Mouse (Mus musculus) left cerebral cortex, postnatal 36 days (tissue): ENCODE measurements around the gene Nucb1. TPM values are rescaled to one million over a fixed set of nuclear protein-coding genes. Genes with fewer than 3 reads are reported as not detected.
"Not testable (repeated sequence)": the region's sequence is repeated elsewhere in the genome, so short reads cannot be mapped to it uniquely, and the experiment has no call there.

ENCODE experiments used
- DNase-seq, 2 experiments: peaks; one replicate each; pipeline ENCODE4 v3.0.0; 2021 to 2022; ENCODE audit warnings: low spot score in 2 of 2, mixed read lengths in 1 of 2
- intact Hi-C: fragments of 180-260 bp; cut with DNase I; formaldehyde crosslinking; loops from one replicate; pipeline ENCODE4 v1.15.1; 2025
- total RNA-seq, 2 experiments: library from RNA; stranded (reverse); gene quantifications; 2 replicates each; pipeline ENCODE4 v1.2.3; 2021

Nucb1 gene
- total RNA-seq, 2 experiments from 2014 or later, result 96.8 to 98.9 TPM

DNA sequence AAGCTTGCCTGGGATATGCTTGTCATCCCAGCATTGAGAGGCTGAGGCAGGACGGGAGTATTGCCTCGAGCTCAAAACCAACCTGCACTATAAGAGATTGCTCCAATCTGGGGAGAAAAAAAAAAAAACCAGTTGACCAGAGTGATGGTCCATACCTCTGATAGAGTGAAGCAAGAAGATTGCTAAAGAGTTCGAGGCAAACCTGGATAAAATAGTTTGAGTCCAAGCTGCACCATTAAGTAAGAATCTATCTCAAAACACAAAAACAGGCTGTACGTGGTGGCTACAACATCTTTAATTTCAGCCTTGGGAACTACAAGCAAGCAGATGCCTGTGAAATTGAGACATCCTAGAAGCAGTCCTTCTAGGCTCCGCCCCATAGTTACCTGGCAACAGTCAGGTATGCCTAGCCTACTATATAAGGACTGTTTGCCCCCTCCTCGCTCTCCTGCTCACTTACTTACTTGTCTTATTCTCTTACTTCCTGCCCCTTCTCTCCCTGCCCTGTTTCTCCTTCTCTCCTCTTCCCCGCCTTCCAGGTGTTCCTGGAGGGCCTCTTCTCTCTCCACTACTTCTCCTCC, 43.0 kb downstream of the Nucb1 start:
- intact Hi-C loops, result loop anchor here (5.0 kb wide), 1 partner anchor 235 kb away; no protein-coding TSS in a partner anchor
- DNase-seq, result no peak

DNA sequence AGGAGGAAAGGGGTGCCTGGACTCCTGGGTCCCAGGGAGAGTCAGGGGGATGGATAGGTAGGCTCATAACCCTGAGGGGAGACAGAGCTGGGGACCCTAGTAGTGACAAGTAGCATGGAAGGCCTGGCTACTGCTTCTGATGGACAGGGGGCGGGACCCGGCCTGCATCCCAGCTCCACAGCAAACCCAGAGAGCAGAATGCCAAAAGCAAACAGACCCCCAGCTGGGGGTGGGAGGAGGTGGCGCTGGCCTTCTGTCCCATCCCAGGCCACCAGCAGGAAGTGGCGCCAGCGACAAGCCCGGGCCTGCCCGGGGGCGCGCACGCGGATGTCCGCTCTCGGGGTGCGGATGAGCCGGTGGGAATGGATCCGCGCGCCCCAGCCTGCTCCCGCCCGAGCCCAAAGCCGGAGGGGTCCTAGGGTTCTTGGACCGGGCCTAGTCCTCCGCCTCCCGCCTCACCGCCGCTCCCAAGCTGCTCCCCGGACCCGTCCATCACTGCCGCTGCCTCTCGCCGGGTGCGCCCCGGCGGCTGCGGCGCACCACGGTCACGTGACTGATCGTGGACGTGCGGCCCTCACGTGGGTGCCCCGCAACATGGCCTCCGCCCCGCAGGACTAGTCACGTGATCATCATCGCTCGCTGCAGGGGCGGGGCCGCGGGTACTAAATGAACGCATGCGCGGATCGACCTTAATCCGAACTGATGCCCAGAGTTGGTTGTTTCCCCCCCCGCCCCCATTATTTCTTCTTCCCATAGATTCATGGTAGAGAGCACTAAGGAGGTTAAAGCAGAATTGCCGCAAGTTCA, 43.7 kb downstream of the Nucb1 start, which contains the start of gene Bax:
Gene Bax, minus strand, starts transcription at position 616 of the 807 bp plus-strand sequence.
- intact Hi-C loops, result loop anchor here (5.0 kb wide), 1 partner anchor 236 kb away; no protein-coding TSS in a partner anchor
- peak; percentile 94 for DNase-seq

DNA sequence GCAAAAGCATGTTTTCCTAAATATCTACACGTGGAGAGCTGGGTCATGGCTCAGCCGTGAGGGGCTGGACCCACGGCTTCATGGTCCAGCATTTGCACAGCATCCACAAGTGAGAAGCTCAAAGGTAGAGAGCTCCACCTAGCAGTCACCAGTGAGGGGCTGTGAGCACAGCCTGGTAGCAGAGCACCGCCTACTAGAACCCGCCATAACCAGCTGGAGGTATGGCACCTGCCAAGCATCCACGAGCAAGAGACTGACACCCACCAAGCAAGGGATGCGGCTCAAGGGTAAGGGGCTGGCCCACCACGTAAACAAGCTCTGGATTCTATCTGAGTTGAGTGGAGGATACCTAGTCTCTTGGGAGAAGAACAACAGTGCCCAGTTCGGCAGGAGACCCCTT, 44.7 kb downstream of the Nucb1 start:
- DNase-seq, result no peak
- intact Hi-C loops, result loop anchor here (5.0 kb wide), 1 partner anchor 237 kb away; no protein-coding TSS in a partner anchor

DNA sequence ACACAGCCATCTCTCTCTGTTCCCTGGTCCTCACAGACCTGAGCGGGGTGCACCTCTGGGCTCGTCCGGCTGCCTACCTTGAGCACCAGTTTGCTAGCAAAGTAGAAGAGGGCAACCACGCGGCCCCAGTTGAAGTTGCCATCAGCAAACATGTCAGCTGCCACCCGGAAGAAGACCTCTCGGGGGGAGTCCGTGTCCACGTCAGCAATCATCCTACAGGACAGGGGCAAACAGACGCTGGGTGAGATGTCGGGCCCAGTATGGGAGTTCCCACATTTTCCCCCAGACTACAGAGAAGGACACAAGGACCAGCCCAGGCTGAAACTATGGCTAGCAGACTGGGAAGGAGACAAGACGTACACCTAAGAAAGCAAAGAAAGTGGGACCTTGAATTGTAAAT, 45.1 kb downstream of the Nucb1 start:
- DNase-seq, result no peak
- intact Hi-C loops, result loop anchor here (5.0 kb wide), 1 partner anchor 237 kb away; no protein-coding TSS in a partner anchor

DNA sequence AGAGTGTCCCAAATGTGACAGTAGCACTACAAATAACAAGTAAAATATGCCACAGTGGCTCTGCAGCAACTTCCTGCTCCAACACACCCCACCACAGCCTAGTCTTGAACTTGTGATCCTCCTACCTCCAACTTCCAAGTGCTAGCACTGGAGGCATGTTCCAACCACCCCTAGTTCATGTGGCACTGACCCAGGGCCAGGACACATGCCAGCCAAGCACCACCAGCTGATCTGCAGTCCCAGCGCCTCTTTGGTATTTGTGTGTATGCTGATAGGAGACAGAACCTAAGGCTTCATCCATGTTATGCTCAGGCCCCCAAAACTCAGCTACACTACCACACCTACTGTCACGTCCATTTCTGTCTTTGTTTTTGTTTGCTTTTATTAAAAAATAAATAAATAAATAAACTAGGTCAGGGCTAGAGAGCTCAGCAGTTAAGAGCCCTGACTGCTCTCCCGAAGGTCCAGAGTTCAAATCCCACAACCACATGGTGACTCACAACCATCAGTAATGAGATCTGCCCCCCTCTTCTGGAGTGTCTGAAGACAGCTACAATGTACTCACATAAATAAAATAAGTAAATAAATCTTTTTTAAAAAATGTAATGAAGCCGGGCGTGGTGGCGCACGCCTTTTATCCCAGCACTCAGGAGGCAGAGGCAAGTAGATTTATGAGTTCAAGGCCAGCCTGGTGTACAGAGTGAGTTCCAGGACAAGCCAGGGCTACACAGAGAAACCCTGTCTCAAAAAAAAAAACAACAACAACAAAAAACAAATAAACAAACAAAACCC, 46.0 kb downstream of the Nucb1 start:
- no peak for DNase-seq
- intact Hi-C loops, result no loop called here

DNA sequence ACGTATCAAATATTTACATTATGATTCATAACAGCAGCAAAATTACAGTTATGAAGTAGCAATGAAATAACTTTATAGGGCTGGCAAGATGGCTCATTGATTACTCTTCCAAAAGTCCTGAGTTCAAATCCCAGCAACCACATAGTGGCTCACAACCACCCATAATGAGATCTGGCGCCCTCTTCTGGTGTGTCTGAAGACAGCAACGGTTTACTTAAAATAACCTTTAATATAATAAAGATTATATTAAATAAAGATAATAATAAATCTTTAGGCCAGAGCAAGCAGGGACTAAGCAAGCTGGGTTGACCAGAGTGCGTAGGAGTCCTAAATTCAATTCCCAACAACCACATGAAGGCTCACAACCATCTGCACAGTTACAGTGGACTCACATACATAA, 47.3 kb downstream of the Nucb1 start:
- intact Hi-C loops, DNase-seq: not testable (repeated sequence)

DNA sequence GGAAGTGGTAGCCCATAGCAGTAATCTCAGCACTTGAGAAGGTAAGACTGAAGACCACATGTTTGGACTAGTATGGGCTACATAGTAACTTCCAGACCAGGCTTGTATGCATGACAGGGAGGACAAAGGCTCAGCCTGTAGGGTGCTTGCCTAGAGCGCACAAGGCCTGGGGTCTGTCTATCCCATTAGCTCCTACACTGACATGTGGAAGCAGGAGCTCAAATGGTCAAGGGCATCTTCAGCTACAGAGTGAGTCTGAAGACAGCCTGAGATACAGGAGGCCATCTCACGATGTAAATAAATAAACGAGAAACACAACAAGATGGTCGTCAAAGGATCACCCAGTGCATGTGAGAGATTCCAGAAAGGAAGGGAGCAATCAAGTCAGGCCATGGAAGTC, 47.9 kb downstream of the Nucb1 start:
- no peak for DNase-seq
- intact Hi-C loops, result no loop called here

DNA sequence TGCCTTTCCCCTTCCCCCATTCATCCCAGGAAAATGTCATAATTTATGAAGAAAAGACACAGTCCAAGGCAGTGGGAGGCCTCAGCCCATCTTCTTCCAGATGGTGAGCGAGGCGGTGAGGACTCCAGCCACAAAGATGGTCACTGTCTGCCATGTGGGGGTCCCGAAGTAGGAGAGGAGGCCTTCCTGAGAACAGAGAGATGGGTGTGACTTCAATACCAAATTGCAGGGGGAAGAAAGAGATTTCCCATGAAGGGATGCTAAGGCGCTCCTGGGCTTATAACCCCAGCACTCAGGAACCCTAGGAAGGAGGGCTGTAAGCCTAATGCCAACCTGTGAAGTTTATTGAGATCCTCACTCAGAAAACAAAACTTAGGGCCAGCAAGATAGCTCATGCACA, 48.4 kb downstream of the Nucb1 start:
- intact Hi-C loops, result no loop called here
- no peak for DNase-seq

DNA sequence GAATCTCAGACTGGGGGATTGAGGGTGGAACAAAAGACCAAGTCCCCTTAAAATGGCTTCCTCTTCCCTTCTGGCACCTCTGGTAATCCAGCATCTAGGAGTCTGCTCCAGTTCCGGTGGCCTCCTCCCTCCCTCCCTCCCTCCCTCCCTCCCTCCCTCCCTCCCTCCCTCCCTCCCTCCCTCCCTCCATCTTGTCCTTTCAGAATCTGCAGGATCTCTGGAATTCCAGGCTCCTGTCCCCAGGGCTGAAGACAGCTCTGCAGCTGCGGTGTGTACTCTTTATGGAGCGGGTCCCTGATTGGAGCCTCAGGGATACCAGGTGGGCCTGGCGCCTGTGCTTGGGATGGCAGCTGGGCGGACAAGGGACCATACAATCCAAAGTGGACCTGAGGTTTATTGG, 48.9 kb downstream of the Nucb1 start:
- intact Hi-C loops, result no loop called here
- DNase-seq, result no peak

DNA sequence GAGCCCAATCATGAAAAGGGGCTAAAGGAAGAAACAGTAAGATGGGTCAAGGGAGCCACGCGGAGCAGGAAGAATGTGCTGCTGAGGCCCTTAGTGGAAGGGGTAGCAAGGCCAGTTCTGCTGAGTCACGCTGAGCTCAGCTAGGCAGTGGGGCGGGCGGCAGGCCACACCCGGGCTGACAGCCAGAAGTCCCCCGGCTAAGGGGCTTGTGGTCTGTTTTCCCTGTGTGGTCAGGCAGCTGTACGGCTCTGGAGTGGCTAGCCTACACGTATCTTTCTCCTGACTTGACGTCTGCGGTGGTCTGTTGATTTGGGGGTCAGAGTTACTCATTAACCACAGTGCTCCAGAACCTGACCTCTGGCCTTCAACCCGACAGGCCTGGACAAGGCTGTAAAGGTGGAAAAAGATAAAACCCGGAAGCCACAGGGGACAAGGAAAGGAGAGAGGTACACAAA, 49.3 kb downstream of the Nucb1 start:
- peak; percentile 33 to 35 for DNase-seq

DNA sequence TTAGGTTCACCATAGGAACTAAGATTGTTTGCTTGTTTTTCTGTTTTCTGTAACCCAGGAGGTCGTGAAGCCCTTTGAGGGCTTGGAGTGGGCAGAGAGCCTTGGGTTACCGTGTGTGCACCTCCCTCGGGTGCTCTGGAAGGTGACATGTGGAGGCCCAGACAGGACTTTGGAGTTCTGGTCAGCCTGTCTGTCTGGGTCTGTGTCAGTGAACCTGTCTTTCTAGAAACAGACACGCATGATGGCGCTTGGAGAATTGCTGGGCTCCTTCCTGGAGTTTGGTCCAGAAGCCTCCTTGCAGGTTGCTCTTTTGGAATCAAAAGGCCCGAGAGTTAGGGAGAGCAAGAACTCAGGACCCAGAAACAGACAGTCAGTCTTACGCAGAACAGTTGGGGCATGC, 49.8 kb downstream of the Nucb1 start:
- no peak for DNase-seq
- intact Hi-C loops, result no loop called here

More for the DNA sequence above, 49.3 kb downstream of the Nucb1 start:
- intact Hi-C loops, result no loop called here

DNA sequence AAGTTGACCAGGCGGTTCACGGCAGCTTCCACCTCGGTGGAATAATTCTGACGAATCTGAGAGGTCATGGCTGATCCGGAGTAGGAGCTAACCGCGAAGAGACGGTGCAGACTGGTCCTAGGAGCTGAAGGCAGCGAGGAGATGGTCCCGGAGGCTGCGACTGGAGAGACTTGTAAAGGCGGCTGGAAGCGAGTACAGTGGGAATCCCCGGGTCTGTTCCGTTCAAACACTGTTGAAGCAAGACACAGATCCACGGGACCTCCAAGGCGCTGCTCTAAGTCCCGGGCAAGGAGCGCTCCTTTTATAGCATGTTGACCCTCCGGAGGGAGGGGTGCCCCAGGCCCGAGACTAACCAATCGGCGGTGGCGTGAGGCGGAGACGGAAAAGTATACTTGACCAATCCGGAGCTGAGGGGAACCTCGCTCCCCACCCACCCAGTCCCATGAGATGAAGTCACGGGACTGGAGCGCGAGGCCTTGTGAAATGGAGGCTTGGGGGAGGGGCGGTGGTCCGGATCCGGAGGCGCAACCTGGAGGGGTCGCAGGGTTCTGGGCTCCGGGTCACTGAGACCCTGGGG, 50.6 kb downstream of the Nucb1 start, which contains the start of gene Ftl1:
Gene Ftl1, minus strand, starts transcription at position 321 of the 577 bp plus-strand sequence.
- intact Hi-C loops, result not testable (repeated sequence)
- DNase-seq, result peak; percentile 94 to 95

DNA sequence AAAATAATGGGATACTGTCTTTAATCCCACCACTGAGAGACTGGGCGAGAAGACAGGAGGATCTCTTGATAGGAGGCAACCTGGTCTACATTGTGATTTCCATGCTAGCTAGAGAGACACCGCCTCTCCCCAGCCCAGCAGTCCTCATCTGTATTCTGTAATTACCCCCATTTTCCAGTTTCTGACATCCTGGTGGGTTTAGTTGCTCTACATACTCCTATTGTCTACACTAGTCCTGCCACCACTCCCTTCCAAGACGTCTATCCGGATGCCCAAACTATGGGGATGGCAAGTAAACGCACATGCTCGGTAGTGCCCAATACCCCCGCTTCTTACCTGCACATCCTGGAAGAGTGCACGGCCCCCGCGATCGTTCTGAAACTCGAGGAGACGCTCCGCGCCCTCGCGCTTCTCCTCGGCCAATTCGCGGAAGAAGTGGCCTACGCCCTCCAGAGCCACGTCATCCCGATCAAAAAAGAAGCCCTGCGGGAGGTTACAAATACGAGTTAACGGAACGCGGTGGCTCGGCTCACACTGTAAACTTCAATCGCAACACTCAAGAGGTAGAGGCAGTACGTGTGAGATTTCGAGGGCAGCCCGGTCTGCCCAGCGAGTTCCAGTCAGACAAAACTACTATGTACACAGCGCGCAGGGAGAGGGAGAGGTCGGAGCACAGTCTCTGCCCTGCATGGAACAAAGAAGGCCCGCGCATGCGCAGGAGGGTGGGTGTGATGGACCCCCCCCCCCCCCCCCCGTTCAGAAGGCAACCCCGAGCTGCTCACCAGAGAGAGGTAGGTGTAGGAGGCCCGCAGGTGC, 51.2 kb downstream of the Nucb1 start:
- peak; percentile 73 to 76 for DNase-seq
- intact Hi-C loops, result no loop called here

DNA sequence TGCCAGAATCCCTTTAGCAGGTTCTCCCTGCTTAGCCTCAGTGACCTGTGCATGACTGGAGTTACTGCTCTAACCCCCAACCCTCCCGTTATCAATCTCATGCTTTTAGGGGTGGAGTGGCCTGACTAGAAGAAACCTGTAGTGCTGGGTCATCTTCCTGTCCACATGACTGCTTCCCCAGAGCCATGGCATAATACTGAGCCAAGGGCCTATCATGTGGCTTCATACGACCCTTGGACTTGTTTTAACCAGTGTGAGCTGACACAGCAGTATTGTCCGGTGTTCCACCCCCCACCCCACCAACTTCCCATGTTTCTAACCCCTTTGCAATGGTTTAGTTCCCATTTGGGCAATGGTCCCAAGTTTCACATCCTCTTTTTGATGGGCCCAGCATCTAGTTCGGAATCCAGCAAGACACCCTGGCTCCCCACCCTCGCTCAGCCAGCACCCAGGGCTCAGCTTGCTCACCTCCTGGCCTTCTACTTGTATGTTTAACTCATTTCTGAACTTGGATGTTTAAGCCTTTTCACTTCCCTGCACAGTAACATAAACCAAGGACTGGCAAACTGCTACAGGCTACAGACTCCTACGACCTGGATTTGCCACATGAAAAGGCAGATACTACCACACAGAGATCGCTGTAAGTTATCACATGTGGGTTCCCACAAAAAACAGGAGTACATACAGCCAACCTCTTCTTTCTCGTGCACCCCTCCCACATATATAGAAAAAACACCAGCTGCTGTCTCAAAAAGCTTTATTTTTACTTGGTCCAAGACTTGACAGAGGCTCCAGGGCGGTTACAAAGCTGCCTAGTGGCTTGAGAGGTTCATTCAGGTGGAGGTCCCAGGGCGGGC, 52.8 kb downstream of the Nucb1 start:
- DNase-seq, result peak in 1 of 2 experiments; percentile 23

DNA sequence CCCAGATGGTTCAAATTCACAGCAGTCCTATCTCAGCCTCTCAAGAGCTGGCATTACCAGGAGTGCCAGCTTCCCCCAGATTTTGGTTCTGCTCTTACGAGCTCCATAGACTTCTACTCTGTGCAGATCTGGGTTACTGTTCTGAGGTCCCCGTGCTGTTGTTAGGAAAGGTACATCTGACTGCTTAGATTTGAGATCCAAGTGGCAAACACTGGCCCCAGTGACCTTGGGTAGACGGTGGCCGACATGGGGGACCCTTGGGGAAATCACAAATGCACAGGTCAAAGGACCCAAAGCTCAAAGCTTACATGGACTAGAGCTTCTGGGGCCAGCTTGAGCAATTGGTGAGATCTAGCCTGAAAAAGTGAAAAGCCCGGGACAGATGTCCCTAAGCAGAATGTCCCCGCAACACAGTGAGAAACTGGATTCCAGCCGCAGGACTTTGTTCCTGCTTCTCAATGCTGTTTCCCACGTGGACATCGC, 53.4 kb downstream of the Nucb1 start:
- no peak for DNase-seq
- intact Hi-C loops, result no loop called here

More for the DNA sequence above, 52.8 kb downstream of the Nucb1 start:
- intact Hi-C loops, result no loop called here

DNA sequence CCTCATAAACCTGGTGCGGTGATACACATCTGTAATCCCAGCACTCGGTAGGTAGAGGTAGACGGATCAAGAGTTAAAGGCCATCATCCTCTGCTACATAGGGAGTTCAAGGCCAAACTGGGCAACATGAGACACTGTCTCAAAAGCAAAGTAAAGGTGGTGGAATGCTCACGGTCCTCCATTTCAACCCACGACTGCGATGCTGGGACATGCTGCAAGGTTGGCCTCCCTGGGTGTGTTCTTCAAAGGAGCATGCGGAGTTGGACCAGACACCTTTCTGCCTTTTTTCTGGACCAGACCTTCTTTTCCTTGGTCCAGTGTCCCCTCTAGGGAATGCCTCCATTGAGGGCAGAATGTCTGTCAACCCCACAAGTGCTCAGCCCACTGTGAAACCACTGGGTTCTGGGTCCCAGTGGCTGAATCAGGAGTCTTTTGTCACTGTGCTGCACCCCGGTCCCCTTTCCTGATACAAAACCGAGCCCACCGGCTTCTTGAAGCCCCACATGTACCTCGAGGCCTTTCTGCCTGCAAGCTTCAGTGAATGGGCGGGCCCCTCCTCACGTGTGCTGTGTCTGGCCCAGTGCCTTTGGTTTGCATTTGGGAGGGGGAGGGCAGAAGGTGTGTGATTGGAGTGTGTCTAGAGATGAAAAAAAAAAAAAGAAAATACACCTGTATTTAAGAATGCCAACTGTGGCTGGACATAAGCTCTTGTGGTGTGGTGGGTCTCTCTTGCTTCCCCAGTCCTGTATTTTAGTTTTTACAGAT, 54.1 kb downstream of the Nucb1 start:
- intact Hi-C loops, result no loop called here
- DNase-seq, result no peak

DNA sequence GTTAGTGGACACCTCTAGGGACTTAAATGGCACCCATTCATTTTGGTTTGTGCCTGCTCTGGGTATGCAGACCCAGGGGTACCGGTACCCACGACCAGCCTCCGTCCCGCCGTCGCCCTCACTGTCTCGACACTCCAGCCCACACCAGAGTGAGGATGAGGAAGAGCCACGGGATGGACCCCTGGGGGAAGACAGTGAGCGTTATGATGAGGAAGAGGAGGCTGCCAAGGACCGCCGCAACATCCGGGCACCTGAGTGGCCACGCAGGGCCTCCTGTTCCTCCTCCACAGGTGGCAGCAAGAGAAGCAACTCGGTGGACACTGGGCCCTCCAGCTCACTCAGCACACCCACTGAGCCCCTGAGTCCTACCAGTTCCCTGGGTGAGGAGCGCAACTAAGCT, 55.2 kb downstream of the Nucb1 start:
- intact Hi-C loops, result no loop called here
- DNase-seq, result no peak
